Mouse (Mus musculus): ENCODE results near the gene Senp2. TPM values are rescaled to one million over a fixed set of nuclear protein-coding genes. Genes with fewer than 3 reads are reported as not detected.

The Senp2 gene
- total and polyA plus RNA-seq, 3 experiments, result 15.6 to 111 (median 45.1) TPM

DNA sequence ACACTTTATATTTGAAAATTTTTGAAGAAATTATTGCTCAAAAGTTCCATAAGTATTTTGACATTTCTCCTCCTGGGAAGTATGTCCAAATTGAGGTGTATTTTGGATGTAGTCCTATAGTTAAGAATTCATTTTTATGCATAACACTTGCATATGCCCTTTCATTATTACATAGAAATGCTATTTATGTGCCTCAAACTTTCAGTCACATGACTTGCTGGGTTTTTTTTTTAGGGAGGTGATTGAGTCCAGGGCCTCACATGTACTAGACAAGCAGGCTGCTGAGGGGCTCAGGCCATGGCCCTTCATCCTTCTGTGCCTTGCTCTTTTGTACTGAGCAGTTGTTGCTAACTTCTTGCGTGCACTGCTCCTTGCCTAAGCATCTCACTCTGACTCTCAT, 30.7 kb downstream of the Senp2 start:
- TF ChIP-seq CTCF (IDR thresholded peaks at IDR 0.05; ENCODE audit: low read depth, low read length), result no peak
- no peak for TF ChIP-seq GATA1 (IDR thresholded peaks at IDR 0.05; ENCODE audit: borderline replicate concordance, low read length)
- TF ChIP-seq POLR2AphosphoS5 (IDR thresholded peaks at IDR 0.05; ENCODE audit: insufficient replicate concordance, low read depth, low read length), result no peak
- TF ChIP-seq TAL1 (conservative IDR thresholded peaks at IDR 0.05; ENCODE audit: low read depth, low read length), result no peak
- TF ChIP-seq GATA2 (IDR thresholded peaks at IDR 0.05; ENCODE audit: borderline replicate concordance, low read depth, low read length), result no peak
- no peak for ATAC-seq (ENCODE audit: extremely low read depth, insufficient number of reproducible peaks, low FRiP score, poor library complexity, severe bottlenecking)
- H3K36me3 ChIP-seq (replicated peaks), result peaks cover 77% of the 10 kb centered on the region

DNA sequence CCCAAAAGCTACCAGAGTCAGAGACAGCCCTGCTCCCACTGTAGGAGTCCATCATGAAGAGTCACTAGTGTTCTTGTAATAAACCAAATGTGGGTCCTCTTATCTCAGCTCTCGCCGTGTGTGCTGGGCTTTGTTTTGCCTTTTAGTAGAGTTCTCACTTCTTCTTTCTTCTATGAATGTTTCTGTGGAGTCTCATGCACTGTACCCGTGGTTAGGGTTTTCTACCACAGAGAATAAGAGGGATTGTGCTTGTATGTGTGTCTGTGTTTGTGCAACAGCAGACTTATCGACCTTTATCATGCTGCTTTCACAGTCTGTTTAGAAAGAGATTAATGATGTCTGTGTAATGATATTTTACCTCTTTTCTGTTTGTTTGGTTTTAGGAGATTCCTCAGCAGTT, 34.5 kb downstream of the Senp2 start:
- no peak for ATAC-seq (ENCODE audit: extremely low read depth, insufficient number of reproducible peaks, low FRiP score, poor library complexity, severe bottlenecking)
- DNase-seq (ENCODE audit: low spot score), result no peak
- H3K4me3 ChIP-seq (ENCODE audit: low read depth, low read length), result no peak overlapping the region
- TF ChIP-seq GATA1 (IDR thresholded peaks at IDR 0.05; ENCODE audit: borderline replicate concordance, low read length), result no peak
- no peak for TF ChIP-seq TAL1 (conservative IDR thresholded peaks at IDR 0.05; ENCODE audit: low read depth, low read length)
- TF ChIP-seq POLR2AphosphoS5 (IDR thresholded peaks at IDR 0.05; ENCODE audit: insufficient replicate concordance, low read depth, low read length), result no peak
- TF ChIP-seq CTCF (IDR thresholded peaks at IDR 0.05; ENCODE audit: low read depth, low read length), result no peak
- TF ChIP-seq GATA2 (IDR thresholded peaks at IDR 0.05; ENCODE audit: borderline replicate concordance, low read depth, low read length), result no peak
- H3K4me1 ChIP-seq (ENCODE audit: insufficient read depth, low read depth, low read length), result no peaks in the 10 kb centered on the region
- no peaks in the 10 kb centered on the region for H3K9me3 ChIP-seq (replicated peaks)
- H3K36me3 ChIP-seq (replicated peaks), result peaks cover 80% of the 10 kb centered on the region
- H3K27me3 ChIP-seq (ENCODE audit: insufficient read depth, low read length), result no peaks in the 10 kb centered on the region

More for the DNA sequence above, 30.7 kb downstream of the Senp2 start:
- H3K27me3 ChIP-seq (ENCODE audit: insufficient read depth, low read length), result no peaks in the 10 kb centered on the region
- no peaks in the 10 kb centered on the region for H3K9me3 ChIP-seq (replicated peaks)
- no peak for DNase-seq (ENCODE audit: low spot score)
- H3K4me3 ChIP-seq (ENCODE audit: low read depth, low read length), result no peak overlapping the region
- H3K4me1 ChIP-seq (ENCODE audit: insufficient read depth, low read depth, low read length), result no peaks in the 10 kb centered on the region

DNA sequence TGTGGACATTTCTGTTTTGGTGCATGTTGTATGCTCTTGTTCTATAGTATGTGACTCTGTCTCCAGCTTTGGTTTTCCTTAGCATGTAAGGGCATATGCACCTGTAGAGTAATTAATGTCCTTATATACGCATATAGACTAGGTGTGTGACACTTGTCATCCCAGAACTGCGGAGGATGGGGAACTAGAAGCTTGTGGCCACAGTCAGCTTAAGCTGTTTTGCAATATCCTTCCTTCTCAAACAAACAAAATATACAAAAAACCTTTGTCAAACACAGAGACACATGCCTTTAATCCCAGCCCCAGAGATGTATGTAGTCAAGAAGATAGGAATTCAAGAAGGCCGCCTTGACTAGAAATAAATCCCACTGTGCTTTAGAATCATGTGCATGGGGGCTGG, 36.6 kb downstream of the Senp2 start:
- TF ChIP-seq TAL1 (conservative IDR thresholded peaks at IDR 0.05; ENCODE audit: low read depth, low read length), result no peak
- no peak for TF ChIP-seq CTCF (IDR thresholded peaks at IDR 0.05; ENCODE audit: low read depth, low read length)
- TF ChIP-seq GATA1 (IDR thresholded peaks at IDR 0.05; ENCODE audit: borderline replicate concordance, low read length), result no peak
- TF ChIP-seq GATA2 (IDR thresholded peaks at IDR 0.05; ENCODE audit: borderline replicate concordance, low read depth, low read length), result no peak
- TF ChIP-seq POLR2AphosphoS5 (IDR thresholded peaks at IDR 0.05; ENCODE audit: insufficient replicate concordance, low read depth, low read length), result no peak
- H3K9me3 ChIP-seq (replicated peaks), result no peaks in the 10 kb centered on the region
- no peak for DNase-seq (ENCODE audit: low spot score)
- ATAC-seq (ENCODE audit: extremely low read depth, insufficient number of reproducible peaks, low FRiP score, poor library complexity, severe bottlenecking), result no peak
- H3K36me3 ChIP-seq (replicated peaks), result peaks cover 67% of the 10 kb centered on the region
- H3K4me1 ChIP-seq (ENCODE audit: insufficient read depth, low read depth, low read length), result no peaks in the 10 kb centered on the region
- H3K27me3 ChIP-seq (ENCODE audit: insufficient read depth, low read length), result no peaks in the 10 kb centered on the region
- H3K4me3 ChIP-seq (ENCODE audit: low read depth, low read length), result no peak overlapping the region

DNA sequence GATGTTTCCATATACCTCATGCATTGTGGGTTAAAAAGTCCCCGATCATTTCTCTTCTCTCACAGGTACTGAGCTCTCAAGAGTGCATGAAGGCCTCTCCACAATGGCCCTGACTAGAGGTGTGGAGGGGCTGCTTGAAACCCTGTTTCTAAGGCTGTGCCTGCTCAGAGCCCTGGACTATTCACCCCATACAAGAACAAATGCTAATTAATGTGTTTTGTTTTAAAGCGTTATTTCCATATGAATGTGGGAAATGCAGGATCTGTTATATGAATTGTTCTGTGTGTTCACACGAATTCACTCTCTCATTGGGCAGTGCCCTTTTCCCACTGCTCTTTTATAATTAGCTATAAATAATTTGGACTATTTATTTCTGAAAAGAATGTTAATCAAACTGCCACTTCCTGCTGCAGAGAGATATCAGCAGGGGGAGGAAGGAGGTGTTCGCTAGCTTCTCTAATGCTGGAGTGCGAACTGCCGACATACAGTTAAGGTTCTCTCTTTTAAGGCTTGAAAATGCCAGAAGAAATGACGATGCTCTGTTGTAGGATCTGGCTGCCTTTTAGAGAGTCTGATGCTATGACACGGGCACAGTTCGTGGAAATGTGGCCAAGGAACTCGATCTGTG, 37.6 kb downstream of the Senp2 start:
- DNase-seq (ENCODE audit: low spot score) (no peak), ATAC-seq (ENCODE audit: extremely low read depth, insufficient number of reproducible peaks, low FRiP score, poor library complexity, severe bottlenecking) (no peak)
- H3K4me3 ChIP-seq (ENCODE audit: low read depth, low read length), result no peak overlapping the region
- TF ChIP-seq TAL1 (conservative IDR thresholded peaks at IDR 0.05; ENCODE audit: low read depth, low read length), result no peak
- TF ChIP-seq CTCF (IDR thresholded peaks at IDR 0.05; ENCODE audit: low read depth, low read length), result no peak
- no peak for TF ChIP-seq GATA2 (IDR thresholded peaks at IDR 0.05; ENCODE audit: borderline replicate concordance, low read depth, low read length)
- TF ChIP-seq GATA1 (IDR thresholded peaks at IDR 0.05; ENCODE audit: borderline replicate concordance, low read length), result no peak
- TF ChIP-seq POLR2AphosphoS5 (IDR thresholded peaks at IDR 0.05; ENCODE audit: insufficient replicate concordance, low read depth, low read length), result no peak
- H3K9me3 ChIP-seq (replicated peaks), result no peaks in the 10 kb centered on the region
- no peaks in the 10 kb centered on the region for H3K4me1 ChIP-seq (ENCODE audit: insufficient read depth, low read depth, low read length)
- H3K27me3 ChIP-seq (ENCODE audit: insufficient read depth, low read length), result no peaks in the 10 kb centered on the region
- peaks cover 59% of the 10 kb centered on the region for H3K36me3 ChIP-seq (replicated peaks)

DNA sequence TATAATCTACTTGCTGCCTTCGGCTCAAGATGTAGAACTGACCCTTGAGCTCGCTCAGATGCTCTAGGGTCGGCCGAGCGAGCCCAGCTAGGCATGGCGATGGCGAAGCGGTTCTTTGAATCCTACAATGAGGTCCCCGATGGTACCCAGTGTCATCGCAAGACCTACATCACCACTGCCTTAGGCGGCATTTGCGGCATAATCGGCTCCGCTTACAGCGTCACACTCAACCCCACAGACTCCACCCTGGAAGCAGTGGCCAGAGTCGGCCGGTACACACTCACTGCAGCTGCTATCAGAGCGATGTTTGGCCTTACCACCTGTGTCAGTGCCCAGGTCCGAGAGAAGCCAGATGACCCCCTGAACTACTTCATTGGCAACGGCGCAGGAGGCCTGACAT, 44.1 kb downstream of the Senp2 start:
- peaks cover 8% of the 10 kb centered on the region for H3K36me3 ChIP-seq (replicated peaks)
- no peak for DNase-seq (ENCODE audit: low spot score)
- H3K27me3 ChIP-seq (ENCODE audit: insufficient read depth, low read length), result no peaks in the 10 kb centered on the region; the same call in 1 of the 2 replicates
- H3K9me3 ChIP-seq (replicated peaks), result no peaks in the 10 kb centered on the region
- ATAC-seq (ENCODE audit: extremely low read depth, insufficient number of reproducible peaks, low FRiP score, poor library complexity, severe bottlenecking), result no peak
- TF ChIP-seq GATA2 (IDR thresholded peaks at IDR 0.05; ENCODE audit: borderline replicate concordance, low read depth, low read length) (no peak), CTCF (IDR thresholded peaks at IDR 0.05; ENCODE audit: low read depth, low read length) (no peak), GATA1 (IDR thresholded peaks at IDR 0.05; ENCODE audit: borderline replicate concordance, low read length) (no peak), POLR2AphosphoS5 (IDR thresholded peaks at IDR 0.05; ENCODE audit: insufficient replicate concordance, low read depth, low read length) (no peak), TAL1 (conservative IDR thresholded peaks at IDR 0.05; ENCODE audit: low read depth, low read length) (no peak)
- H3K4me1 ChIP-seq (ENCODE audit: insufficient read depth, low read depth, low read length), result no peaks in the 10 kb centered on the region
- no peak overlapping the region for H3K4me3 ChIP-seq (ENCODE audit: low read depth, low read length)

DNA sequence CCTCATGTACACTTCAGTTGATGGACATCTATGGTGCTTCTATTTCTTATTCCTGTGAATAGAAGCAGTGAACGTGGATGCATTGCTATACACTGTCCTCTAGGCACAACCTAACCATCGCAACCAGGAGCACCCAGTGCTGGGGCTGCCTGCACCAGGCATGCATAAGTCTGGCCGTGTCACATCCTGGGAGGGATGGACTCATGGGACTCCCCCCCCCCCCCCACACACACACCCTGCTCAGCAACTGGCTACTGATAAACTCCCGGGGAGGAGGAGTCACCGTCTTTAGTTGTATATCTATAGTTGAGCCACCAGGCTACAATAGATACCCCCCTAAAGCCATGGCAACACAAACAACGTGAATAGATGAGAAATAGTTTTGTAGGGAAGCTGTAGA, 48.2 kb downstream of the Senp2 start:
- DNase-seq (ENCODE audit: low spot score) (no peak), ATAC-seq (ENCODE audit: extremely low read depth, insufficient number of reproducible peaks, low FRiP score, poor library complexity, severe bottlenecking) (no peak)
- H3K36me3 ChIP-seq (replicated peaks), result no peaks in the 10 kb centered on the region
- H3K4me1 ChIP-seq (ENCODE audit: insufficient read depth, low read depth, low read length), result peaks cover 14% of the 10 kb centered on the region
- H3K4me3 ChIP-seq (ENCODE audit: low read depth, low read length), result no peak overlapping the region
- no peaks in the 10 kb centered on the region for H3K9me3 ChIP-seq (replicated peaks)
- H3K27me3 ChIP-seq (ENCODE audit: insufficient read depth, low read length), result peaks cover 14% of the 10 kb centered on the region
- no peak for TF ChIP-seq POLR2AphosphoS5 (IDR thresholded peaks at IDR 0.05; ENCODE audit: insufficient replicate concordance, low read depth, low read length)
- no peak for TF ChIP-seq CTCF (IDR thresholded peaks at IDR 0.05; ENCODE audit: low read depth, low read length)
- no peak for TF ChIP-seq GATA2 (IDR thresholded peaks at IDR 0.05; ENCODE audit: borderline replicate concordance, low read depth, low read length)
- TF ChIP-seq TAL1 (conservative IDR thresholded peaks at IDR 0.05; ENCODE audit: low read depth, low read length), result no peak

All from G1E (cell line).